Mouse (Mus musculus) E14TG2a.4 (cell line): ENCODE measurements at regions not wholly inside any gene's neighbourhood (a gene's known extent, or its start where the extent isn't known, plus 50 kb on each side); places are given as distances from the start of the nearest gene placed in this dataset.

ENCODE experiments used
- CTCF ChIP-seq: conservative IDR thresholded peaks from 2 replicates; pipeline ENCODE4 v1.5.1; 2014; ENCODE audit warnings: low read length
- NANOG ChIP-seq: IDR thresholded peaks from 2 replicates; pipeline ENCODE4 v1.6.1; 2014; ENCODE audit warnings: borderline replicate concordance, low read length, mixed read lengths

- TF ChIP-seq CTCF (no peak), NANOG (no peak)
Measured at GRCm38 (mm10) chr11:44172478-44172877, 227.4 kb upstream of the Il12b start.
